31 mouse cellular contexts compared by ENCODE assay signal in genomic region chr11:6259413-6259812, GRCm38 (mm10). TPM values are rescaled to one million over a fixed set of nuclear protein-coding genes. Genes with fewer than 3 reads are reported as not detected.
"Had no signal": no experiment of that assay in that cellular context is flagged by ENCODE, and none has a peak within 500 bp of the region (broad histone marks: within the 10 kb centered on the region; RNA-seq: fewer than 3 reads in every experiment).

No protein-coding gene starts in this region.

- DNase-seq: cerebellum, adult 2 months; cerebellum, adult 8-10 months; cerebellum, adult 9-10 months; cerebellum, adult 9-11 months; cerebellum, postnatal 10 days; cerebellum, postnatal 14 days; cerebellum, postnatal 25 days; cerebellum, postnatal 36 days; embryo, embryonic 11 days; forebrain, postnatal 0 days; gastrocnemius, adult 2 months; gastrocnemius, postnatal 10 days; gastrocnemius, postnatal 14 days; gastrocnemius, postnatal 25 days; gastrocnemius, postnatal 36 days; heart, adult 18-20 months had no signal

- H3K4me1 ChIP-seq: embryonic facial prominence, embryonic 10.5 days; embryonic facial prominence, embryonic 12.5 days; embryonic facial prominence, embryonic 13.5 days; embryonic facial prominence, embryonic 15.5 days; forebrain, embryonic 10.5 days; forebrain, embryonic 12.5 days; forebrain, embryonic 13.5 days; forebrain, embryonic 15.5 days had no signal

- H3K9me3 ChIP-seq: embryonic facial prominence, embryonic 10.5 days; embryonic facial prominence, embryonic 12.5 days; embryonic facial prominence, embryonic 13.5 days; embryonic facial prominence, embryonic 15.5 days; forebrain, embryonic 10.5 days; forebrain, embryonic 12.5 days; forebrain, embryonic 13.5 days; forebrain, embryonic 15.5 days had no signal

- ATAC-seq: forebrain, embryonic 13.5 days; forebrain, embryonic 14.5 days; forebrain, embryonic 15.5 days; forebrain, embryonic 16.5 days; forebrain, postnatal 0 days had no signal

- H3K9ac ChIP-seq: embryonic facial prominence, embryonic 12.5 days; embryonic facial prominence, embryonic 13.5 days; embryonic facial prominence, embryonic 15.5 days; forebrain, embryonic 12.5 days; forebrain, embryonic 13.5 days; forebrain, embryonic 15.5 days; forebrain, postnatal 0 days had no signal

- H3K4me2 ChIP-seq: embryonic facial prominence, embryonic 12.5 days; embryonic facial prominence, embryonic 13.5 days; embryonic facial prominence, embryonic 15.5 days; forebrain, embryonic 12.5 days; forebrain, embryonic 13.5 days; forebrain, embryonic 15.5 days had no signal

- H3K27ac ChIP-seq: embryonic facial prominence, embryonic 10.5 days; embryonic facial prominence, embryonic 12.5 days; embryonic facial prominence, embryonic 13.5 days; embryonic facial prominence, embryonic 15.5 days; forebrain, embryonic 10.5 days; forebrain, embryonic 12.5 days; forebrain, embryonic 13.5 days; forebrain, embryonic 15.5 days; gastrocnemius, adult 2 months had no signal

- H3K4me3 ChIP-seq: embryonic facial prominence, embryonic 10.5 days; embryonic facial prominence, embryonic 12.5 days; embryonic facial prominence, embryonic 13.5 days; embryonic facial prominence, embryonic 15.5 days; erythroblast, embryonic 14.5 days; forebrain, embryonic 10.5 days; forebrain, embryonic 12.5 days; forebrain, embryonic 13.5 days; forebrain, embryonic 15.5 days; gastrocnemius, adult 2 months had no signal

- H3K27me3 ChIP-seq: embryonic facial prominence, embryonic 12.5 days; embryonic facial prominence, embryonic 13.5 days; embryonic facial prominence, embryonic 15.5 days; forebrain, embryonic 12.5 days; forebrain, embryonic 13.5 days; forebrain, embryonic 15.5 days had no signal

RNA-seq across cellular contexts. Expression of gene Npc1l1, which starts 29.5 kb away (rescaled TPM):
- total RNA-seq: common myeloid progenitor, adult 5-6 weeks; forebrain, postnatal 0 days; granulocyte monocyte progenitor cell, adult 5-6 weeks; heart, adult 18-20 months had no signal
- polyA plus RNA-seq: embryonic facial prominence, embryonic 10.5 days; embryonic facial prominence, embryonic 11.5 days; erythroblast, embryonic 14.5 days; forebrain, embryonic 10.5 days; forebrain, embryonic 11.5 days; forebrain, embryonic 12.5 days; forebrain, postnatal 0 days had no signal
